Mouse (Mus musculus) G1E (cell line): ENCODE results near the gene Csrp2.

Experiments
- CTCF ChIP-seq: IDR thresholded peaks from 2 replicates; pipeline ENCODE4 v1.5.1; 2012; ENCODE audit warnings: low read depth, low read length, inconsistent platforms, mixed read lengths
- GATA1 ChIP-seq: IDR thresholded peaks from 2 replicates; pipeline ENCODE4 v1.6.1; 2012; ENCODE audit warnings: borderline replicate concordance, low read length, inconsistent platforms, mixed read lengths
- GATA2 ChIP-seq: IDR thresholded peaks from 2 replicates; pipeline ENCODE4 v1.6.1; 2012; ENCODE audit warnings: low read depth, low read length, inconsistent platforms, borderline replicate concordance
- TAL1 ChIP-seq: conservative IDR thresholded peaks from 2 replicates; pipeline ENCODE4 v1.6.1; 2012; ENCODE audit warnings: low read depth, low read length, inconsistent platforms, mixed read lengths

- TF ChIP-seq CTCF, result no peak
- no peak for TF ChIP-seq TAL1
- no peak for TF ChIP-seq GATA1
- TF ChIP-seq GATA2, result no peak
Observed at GRCm38 (mm10) chr10:110899744-110900501, 19.7 kb upstream of the Csrp2 start.
